Mouse (Mus musculus) frontal cortex, postnatal 25 days (tissue): ENCODE data around the gene Tead3.
A peak's percentile ranks its signal among the peaks of the same experiment; 100 is the strongest.
"Not testable (repeated sequence)": the region's sequence is repeated elsewhere in the genome, so short reads cannot be mapped to it uniquely, and the experiment has no call there.

ENCODE experiments used
- DNase-seq, 2 experiments: peaks; one replicate each; pipeline ENCODE4 v3.0.0; 2022; ENCODE audit warnings: low spot score in 2 of 2

Tead3 gene

DNA sequence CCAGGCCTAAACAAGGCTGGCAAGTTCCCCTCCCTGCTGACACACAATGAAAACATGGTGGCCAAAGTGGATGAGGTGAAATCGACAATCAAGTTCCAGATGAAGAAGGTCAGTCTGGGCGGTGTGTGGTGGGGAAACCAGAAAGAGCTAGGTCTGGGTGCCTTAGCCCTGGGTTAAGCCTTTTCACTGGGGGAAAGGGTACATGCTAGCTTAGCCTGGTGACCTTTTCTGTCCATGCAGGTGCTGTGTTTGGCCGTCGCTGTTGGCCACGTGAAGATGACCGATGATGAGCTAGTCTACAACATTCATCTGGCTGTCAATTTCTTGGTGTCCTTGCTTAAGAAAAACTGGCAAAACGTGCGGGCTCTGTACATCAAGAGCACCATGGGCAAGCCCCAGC, 20.0 kb downstream of the Tead3 start:
- DNase-seq: not testable (repeated sequence)

DNA sequence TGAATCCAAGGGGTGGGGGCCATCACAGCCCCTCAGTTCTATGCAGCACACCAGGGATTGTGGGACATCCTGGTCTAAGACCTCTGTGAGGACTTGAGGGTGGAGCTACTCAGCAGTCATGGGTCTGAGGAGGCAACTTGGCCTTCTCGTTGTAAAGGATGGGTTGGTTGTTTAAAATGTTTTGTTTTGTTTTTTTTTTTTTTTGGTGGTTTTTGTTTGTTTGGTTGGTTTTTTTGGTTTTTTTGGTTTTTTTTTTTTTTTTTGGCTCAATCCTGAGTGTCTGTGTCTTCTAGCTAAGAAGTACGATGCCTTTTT, 20.4 kb downstream of the Tead3 start:
- no peak for DNase-seq

DNA sequence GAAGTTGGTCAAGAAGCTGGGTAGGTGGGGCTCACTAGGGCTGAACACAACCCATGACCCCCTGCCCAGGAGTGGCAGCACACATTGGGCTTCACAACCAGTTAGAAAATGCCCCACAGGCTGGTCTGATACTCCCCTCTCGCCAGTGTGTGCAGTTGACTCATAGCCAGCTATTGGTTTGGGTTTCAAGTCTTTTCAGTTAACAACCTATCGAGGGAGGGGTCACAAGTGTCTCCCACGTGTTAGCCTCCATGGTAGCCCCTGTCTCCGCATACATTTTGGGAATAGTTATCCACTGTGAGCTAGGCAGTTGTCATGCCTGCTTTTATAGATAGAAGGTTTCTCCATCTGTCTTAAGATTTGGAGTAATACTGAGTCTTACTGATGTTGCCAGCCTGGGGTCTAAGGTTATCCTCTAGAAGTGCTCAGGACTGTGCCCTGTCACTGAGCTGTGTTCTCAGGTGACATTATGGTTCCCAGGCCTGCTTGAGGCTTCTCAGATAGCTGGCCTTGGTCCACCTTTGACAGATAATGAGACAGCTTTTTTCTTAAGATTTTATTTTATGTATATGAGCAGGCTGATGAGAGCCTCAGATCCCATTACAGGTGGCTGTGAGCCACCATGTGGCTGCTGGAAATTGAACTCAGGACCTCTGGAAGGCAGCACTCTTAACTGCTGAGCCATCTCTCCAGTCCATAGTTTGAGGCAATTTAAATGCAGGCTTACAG, 20.9 kb downstream of the Tead3 start:
- DNase-seq: no peak

DNA sequence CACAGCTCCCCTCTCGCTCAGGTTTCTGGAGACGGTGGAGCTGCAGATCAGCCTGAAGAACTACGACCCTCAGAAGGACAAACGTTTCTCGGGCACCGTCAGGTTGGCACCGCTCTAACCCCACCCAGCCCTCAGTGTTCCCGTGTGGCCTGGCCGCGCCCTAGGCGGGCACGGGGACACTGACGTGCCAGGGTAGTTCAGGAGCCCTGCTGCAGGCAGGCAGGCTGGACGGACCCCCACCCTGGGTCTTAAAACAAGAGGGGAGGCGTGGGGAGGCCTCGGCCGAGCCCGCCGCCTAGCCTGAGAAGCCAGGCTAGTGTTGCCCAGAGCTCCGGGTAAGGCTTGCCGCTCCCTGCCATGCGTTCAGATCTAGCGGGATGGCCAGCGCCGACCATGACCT, 21.7 kb downstream of the Tead3 start:
- DNase-seq: no peak

DNA sequence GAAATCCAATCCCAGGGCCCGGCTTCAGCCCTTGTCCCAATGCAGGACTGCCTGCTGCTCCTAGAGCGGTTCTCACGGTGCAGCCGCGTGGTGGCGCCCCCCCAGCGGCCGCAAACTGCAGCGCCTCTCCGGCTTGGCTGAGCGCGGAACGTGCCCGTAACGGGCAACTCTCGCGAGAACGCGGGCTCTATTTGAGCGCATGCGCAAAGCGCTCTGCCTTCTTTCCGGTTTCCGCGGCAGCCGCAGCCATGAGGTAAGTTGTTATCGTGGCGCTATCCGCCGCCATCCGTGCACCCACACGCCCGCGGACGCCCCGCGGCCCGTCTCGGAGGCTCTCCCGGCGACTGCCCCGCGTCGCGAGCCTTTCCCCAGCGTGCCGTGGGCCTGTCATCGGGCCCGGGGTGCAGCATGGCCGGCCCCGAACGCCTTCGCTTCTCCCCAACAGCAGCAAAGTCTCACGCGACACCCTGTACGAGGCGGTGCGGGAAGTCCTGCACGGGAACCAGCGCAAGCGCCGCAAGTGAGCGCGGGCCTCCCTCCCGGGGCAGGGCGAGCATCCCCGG, 22.2 kb downstream of the Tead3 start, which contains the start of gene Rpl10a:
Rpl10a (plus strand) TSS at position 106 of the 563 bp plus-strand sequence.
- DNase-seq: peak; percentile 95 to 98

DNA sequence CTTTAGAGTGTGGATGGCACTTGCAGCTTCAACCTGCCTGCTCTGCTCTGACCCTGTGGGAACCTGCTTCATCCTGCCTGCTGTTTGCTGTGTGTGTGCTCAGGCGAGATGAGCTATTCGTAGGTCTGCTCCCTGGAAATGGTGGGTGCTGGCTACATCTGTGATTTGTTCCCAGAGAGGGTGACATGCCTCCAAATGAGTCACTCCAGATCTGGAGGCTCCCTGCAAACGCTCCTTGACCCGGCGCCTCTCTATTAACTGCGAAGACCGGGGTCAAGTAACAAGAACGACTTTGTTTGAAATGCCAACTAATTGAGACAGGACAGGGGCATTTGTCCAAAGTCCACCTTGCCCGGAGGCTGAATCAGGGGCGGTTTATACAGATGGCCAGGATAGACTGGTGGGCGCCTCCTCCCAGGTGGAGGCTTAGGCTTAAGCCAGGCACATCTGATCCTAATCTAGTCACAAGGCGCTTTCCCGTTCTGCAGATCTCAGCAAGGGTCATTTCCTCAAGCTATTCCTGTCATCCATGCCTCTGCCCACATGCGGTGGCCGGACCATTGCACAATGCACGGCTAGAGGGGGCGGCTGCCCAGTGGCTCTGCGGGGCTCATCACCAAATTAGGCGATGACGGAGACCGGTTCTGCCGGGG, 22.8 kb downstream of the Tead3 start:
- peak in 1 of 2 experiments; percentile 40 for DNase-seq

DNA sequence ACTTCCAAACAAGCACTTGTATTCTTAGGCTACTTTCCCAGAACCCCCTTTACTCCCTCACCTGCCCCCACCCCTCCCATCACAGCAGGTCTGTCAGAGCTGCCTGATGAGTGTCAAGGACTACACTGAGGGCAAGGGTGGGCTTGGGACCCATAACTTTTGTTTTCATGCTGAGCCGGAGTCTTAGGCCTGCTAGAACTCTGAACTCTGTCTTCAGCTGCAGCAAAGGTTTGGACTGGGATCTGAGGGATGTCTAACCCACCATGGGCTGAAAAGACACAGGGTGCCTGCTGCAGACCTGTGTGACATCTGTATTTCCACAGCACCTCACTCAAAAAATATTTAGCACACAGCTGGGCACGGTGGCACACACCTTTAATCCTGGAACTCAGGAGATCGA, 23.7 kb downstream of the Tead3 start:
- DNase-seq: no peak

DNA sequence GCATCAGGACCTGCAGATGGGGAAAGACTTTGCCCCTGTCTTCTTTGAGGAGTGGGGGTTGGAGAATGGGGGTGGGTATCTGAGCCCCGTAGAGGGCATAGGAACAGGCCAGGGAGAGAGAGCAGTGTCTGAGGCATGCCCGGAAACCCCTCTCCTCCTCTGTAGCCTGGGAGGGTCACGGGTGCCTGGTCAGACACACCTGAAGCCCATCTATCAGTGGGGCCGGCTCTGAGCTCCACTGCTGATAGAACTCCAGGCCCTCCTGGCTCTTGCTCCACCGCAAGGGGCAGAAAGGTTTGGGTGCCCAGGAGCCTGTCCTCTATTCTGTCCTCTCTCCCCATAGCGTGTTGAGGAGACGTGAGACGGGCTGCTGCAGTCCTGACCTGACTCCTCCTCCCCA, 24.9 kb downstream of the Tead3 start:
- no peak for DNase-seq

DNA sequence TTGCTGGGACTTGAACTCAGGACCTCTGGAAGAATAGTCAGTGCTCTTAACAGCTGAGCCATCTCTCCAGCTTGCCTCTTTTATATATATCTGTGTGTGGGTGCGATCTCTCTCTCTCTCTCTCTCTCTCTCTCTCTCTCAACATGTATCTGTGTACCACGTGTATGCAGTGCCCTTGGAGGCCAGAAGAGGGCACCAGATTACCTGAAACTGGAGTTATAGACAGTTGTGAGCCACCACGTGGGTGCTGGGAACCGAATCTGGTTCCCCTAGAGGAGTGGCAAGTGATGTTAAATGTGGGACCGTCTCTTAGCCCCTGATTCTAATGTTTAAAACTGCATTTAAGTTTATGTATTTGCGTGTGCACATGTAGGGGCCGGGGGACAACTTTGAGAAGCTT, 26.2 kb downstream of the Tead3 start:
- DNase-seq: not testable (repeated sequence)

DNA sequence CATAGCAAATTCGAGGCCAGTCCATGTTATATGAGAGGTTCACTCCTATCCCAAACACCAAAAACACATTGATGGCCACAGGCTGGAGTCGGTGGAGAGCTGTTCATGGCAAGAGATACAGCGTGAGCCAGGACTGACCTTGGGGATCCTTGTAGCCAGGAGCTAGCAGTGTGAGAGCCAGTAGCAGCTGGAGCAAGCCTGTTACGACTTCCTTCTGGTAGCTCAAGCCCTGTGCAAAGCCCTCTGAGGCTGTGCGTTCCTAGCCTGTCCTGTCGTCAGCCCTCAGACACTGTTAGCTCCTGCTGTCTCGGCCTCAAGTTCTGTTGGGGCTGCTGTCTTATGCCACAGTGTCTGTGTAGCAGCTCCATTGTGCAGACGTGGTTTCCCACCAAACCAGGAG, 26.8 kb downstream of the Tead3 start:
- DNase-seq: no peak

DNA sequence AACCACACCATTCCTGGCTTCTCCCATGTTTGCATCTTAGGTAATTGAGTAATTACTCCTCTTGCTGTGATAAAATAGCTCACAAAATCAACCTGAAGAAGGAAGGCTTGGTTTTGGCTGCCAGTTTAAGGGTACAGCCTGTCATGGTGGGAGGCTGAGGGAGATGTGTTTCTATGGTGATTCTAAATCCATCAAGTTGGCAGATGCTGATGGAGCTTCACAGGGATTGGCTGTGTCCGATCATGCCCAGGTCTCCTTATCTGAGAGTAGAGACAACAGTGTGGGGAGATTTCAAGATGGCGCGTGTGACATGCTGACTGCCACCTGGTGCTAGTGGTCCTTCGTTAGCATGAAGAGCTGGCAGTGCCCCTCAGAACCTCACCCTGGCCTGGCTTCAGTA, 28.9 kb downstream of the Tead3 start:
- no peak for DNase-seq

DNA sequence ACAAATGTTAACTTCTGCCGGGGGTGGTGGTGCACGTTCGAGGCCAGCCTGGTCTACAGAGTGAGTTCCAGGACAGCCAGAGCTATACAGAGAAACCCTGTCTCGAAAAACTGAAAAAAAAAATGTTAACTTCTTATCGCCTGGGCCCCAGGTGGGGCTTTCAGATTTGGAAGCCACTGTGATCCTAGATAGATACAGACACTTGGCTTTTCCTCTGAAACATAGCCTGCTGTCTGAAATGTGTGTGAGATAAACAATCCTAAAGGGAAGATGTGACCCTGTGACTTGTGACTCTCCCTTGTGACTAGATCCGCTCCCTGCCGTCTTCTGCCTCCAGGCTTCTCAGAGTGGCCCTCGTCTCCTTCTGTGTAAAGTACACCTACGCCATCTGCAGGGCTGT, 32.9 kb downstream of the Tead3 start:
- DNase-seq: no peak

DNA sequence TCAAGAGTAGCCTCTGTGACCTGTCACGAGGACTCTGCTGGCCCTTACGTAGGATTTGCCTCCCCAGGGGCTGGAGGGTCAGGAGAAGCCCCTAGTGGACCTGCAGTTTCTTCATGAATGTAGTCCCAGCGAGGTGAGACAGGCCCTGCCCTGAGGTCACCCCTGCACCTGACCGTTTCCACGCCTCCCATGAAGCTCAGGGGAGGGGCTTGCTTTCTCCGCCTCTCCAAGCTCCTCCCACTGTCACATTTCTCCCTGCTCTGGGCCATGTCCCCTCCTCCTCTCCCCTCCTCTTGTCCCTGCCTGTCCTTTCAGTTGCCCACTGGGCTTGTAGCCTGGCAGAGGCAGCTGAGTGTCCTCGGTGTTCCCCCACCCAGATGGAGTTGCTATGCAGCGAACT, 33.5 kb downstream of the Tead3 start:
- no peak for DNase-seq

DNA sequence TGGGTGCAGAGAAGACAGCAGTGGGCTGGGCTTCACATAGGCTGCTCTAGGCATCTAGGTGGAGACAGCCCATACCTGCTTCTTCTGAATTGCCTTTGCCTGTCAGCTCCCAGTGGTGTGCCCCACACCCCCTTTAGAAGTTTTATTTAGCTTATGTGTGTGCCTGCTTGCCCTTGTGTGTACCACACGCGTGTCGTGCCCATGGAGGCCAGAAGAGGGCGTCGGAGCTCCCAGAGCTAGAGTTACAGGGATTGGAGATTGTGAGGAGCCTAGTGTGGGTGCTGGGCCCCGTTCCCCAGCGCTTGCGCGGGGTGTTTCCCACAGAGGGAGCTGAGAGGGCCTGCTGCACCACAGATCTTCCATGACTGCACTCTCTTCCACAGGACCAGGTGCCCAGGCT, 34.1 kb downstream of the Tead3 start:
- no peak for DNase-seq

DNA sequence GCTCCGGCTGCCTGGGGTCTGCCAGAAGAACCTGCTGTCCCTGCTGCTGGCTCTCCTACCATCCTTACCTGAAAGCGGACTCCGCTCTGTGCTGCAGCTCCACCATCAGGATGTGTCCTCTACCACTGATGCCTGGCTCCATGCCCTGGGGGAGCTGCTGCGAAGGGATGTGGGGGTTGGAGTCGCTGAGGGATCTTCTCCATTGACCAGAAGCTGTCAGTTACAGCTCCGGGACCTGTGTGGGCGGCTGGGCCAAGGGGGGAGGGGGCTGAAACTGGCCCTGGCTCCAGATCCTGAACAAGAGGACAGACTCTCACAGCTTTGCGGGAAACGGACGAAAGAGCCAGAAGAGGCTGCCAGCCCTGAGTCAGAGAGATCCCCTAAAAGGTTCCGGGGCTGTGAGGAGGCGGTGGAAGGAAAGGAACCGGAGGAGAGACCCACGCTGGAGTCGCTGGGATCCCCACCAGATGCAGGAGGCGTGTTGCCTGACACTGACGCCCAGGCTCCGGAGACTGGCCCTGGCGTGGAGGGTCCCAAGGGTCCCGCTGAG, 34.9 kb downstream of the Tead3 start:
- DNase-seq: no peak

DNA sequence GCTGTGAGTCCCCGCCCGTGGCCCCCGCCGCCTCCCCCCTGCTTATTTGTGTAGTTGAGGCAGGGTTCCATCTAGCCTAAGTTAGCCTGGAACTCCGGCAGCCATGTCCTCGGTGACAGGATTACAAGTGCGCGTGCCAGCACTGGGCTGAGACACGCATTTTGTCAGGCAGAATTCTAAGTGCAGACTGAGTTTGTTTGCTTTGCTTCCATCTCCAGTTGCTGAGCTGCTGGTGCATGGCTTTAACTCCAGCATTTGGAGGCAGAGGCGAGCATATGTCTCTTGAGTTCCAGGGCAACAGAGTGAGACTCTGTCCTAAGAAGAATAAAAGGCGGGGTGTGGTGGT, 36.8 kb downstream of the Tead3 start:
- no peak for DNase-seq

DNA sequence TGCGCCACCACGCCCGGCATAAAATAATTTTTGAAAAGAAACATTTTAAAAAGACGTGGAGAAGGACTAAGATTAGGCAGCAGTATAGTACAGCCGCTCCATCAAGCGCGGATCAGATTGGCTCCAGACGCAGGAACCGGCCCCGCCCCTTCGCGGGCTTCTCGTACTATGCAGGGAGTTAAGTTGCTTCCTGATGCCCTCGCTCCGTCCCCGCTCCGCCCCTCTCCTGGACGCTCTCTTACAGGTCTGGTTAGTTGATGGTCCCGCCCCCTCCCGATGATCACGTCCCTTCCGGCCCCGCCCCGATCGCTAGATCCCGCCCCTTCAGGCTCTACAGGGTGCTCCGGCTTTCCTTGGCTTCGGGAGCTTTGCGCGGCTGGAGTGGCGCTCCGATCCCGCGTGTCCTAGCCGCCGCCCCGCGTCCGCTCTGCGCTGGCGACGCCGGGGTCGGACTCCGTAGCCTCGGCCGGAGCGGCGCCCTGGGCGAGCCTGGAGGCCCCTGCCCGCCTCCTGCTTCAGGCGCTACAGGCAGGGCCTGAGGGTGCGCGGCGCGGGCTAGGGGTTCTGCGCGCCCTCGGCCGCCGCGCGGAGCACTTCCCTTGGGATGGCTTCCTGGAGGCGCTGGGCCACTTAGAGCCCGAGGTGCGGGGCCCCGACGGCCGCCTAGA, 37.3 kb downstream of the Tead3 start, which contains the start of gene Fance:
Fance (plus strand) TSS at position 308 of the 668 bp plus-strand sequence.
- DNase-seq: peak; percentile 77 to 87

DNA sequence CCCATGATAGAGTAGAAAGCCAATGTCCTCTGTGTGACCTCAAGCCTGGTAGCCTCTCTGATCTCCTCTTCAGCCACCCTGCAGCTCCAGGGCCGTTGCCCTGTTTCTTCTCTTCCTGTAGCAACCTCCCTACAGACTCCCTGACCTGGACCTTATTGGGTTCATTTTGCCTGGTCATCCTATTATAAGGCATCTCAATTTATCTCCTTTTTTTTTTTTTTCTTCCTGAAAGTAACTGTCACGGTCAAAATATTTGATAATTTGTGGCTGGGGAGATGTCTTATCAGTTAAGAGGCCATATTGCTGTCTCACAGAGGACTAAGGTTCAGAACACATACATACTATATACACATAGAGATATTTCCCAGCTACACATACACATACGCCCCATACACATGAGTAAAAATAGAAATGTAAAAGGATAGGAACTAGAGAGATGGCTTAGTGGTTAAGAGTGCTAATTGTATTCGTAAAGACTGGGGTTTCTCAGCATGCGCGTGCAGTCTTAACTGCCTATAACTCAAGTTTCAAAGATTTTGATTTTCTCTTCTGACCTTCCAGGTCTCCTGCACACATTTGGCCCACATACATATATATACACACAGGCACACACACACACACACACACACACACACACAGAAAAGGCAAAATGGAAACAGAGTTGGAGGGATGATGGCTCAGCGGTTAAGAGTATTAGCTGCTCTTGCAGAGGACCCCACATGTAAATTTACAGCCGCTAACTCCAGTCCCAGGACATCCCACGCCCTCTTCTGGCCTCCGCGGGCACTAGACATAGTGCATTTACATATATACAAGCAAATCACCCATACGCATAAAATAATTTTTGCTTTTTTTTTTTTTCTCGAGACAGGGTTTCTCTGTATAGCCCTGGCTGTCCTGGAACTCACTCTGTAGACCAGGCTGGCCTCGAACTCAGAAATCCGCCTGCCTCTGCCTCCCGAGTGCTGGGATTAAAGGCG, 38.1 kb downstream of the Tead3 start:
- no peak for DNase-seq

DNA sequence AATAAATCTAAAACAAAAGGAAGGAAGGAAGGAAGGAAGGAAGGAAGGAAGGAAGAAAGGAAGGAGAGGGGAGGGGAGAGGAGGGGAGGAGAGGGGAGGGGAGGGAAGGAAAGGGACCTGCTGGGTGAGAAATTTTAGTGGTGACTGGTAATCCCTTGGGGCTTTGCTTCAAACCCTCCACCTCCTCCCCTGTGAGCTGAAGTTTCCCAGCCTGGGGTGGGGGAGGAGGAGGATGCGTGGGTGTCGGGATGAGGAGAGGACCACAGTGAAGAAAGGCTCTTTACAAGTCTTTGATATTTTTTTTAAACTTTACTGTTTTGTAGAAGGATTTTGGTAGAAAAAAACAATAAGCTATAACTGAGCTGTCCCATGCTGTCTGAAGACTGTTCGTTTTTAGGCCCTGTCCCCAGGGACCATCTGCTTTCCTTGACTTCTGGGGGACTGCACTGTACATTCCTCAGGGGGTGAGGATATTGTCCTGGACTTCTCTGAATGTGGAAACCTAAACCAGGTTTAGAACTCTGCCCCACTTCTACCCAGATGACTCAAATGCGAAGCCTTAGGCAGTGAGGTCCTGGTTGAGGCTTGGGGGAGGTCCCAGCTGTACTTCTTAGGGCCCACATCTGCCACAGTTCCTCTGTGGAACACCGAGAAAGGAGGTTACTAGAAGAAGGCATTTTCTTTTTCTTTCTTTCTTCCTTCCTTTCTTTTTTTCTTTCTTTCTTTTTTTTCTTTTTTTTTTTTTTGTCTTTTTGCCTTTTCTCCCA, 39.1 kb downstream of the Tead3 start:
- no peak for DNase-seq

DNA sequence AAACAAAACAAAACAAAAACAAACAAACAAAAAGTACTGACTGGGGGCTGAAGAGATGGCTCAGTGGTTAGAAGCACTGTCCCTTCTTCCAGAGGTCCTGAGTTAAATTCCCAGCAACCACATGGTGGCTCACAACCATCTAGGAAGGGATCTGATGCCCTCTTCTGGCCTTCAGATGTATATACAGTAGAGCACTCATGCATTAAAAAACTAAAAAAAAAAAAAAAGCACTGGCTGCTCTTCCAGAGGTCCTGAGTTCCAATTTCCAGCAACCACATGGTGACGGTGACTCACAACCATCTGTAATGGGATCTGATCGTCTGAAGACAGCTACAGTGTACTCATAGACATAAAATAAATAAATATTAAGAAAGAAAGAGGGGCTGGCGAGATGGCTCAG, 39.8 kb downstream of the Tead3 start:
- no peak for DNase-seq
